Mouse (Mus musculus) left cerebral cortex, postnatal 14 days (tissue): Measurements from ENCODE around the gene Gm45837. TPM values are rescaled to one million over a fixed set of nuclear protein-coding genes. Genes with fewer than 3 reads are reported as not detected.

Experiments
- microRNA-seq, 2 experiments: library from miRNA; unstranded; fragments of <30 nt; microRNA quantifications; one replicate each; pipeline ENCODE4 v1.2.0; 2022
- total RNA-seq, 2 experiments: library from RNA; stranded (reverse); gene quantifications; 2 replicates each; pipeline ENCODE4 v1.2.3; 2021

Gm45837 gene
- total RNA-seq, 2 experiments from 2014 or later: not detected

Small RNAs within 50 kb of the gene (microRNA-seq; reads per million reads assigned to microRNA genes)
- gene Mir139: 106,195 to 110,149 reads per million in 2 experiments

Other genes with a start within 250 kb of the Gm45837 start
- 10 to 100 TPM; 53.7 to 60.3 TPM for gene Atg16l2, start 108.6 kb upstream of the Gm45837 start, total RNA-seq
- gene Stard10, start 93.8 kb upstream of the Gm45837 start, total RNA-seq: 10 to 100 TPM; 31.4 to 32.2 TPM
- 10 to 100 TPM; 13.9 to 17.9 TPM for gene Arap1, start 62.8 kb upstream of the Gm45837 start, total RNA-seq
- 100 to 1,000 TPM; 349 to 363 TPM for gene Pde2a, start 10.8 kb downstream of the Gm45837 start, total RNA-seq
- gene Art2b, start 174.7 kb downstream of the Gm45837 start, total RNA-seq: not detected